Mouse (Mus musculus) stomach, postnatal 0 days (tissue): ENCODE measurements around the gene Herc1.
"Not testable (repeated sequence)": the region's sequence is repeated elsewhere in the genome, so short reads cannot be mapped to it uniquely, and the experiment has no call there.

Source experiments
- CTCF ChIP-seq: IDR thresholded peaks from 2 replicates; pipeline ENCODE4 v1.5.1; 2016; ENCODE audit warnings: antibody characterized with exemption, low read depth, mild to moderate bottlenecking, moderate library complexity
- EP300 ChIP-seq: optimal IDR thresholded peaks from 2 replicates; pipeline ENCODE3; 2016; ENCODE audit warnings: antibody characterized with exemption

DNA sequence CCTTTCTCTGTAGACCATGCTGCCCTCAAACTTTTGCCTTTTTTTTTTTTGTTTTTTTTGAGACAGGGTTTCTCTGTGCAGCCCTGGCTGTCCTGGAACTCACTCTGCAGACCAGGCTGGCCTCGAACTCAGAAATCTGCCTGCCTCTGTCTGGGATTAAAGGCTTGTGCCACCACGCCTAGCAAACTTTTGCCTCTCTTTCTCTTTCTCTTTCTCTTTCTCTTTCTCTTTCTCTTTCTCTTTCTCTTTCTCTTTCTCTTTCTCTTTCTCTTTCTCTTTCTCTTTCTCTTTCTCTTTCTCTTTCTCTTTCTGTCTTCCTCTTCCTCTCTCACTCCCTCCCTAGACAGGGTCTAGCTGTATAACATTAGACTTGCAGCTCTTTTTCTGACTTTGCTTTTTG is 40.1 kb downstream of the Herc1 start:
- not testable (repeated sequence) for TF ChIP-seq CTCF, EP300
